Mouse (Mus musculus) stomach, embryonic 15.5 days (tissue): Measurements from ENCODE around the gene Tead3. TPM values are rescaled to one million over a fixed set of nuclear protein-coding genes. Genes with fewer than 3 reads are reported as not detected.

ENCODE experiments used
- ATAC-seq: fragments of 200-750 bp; cut with Nextera tagmentation; 2 replicates; pipeline ENCODE4 v1.8.0; 2017; ENCODE audit warnings: low read depth, moderate number of reproducible peaks, moderate TSS enrichment; ENCODE audit not compliant: insufficient read depth, low FRiP score
- H3K27ac ChIP-seq: fragments of 300-500 bp; sonication (generic); 2 replicates; pipeline ENCODE4 v1.5.1; 2015; ENCODE audit warnings: mild to moderate bottlenecking, inconsistent platforms
- H3K27me3 ChIP-seq: fragments of 300-500 bp; sonication (generic); replicated peaks from 2 replicates; pipeline ENCODE4 v1.6.1; 2015; ENCODE audit warnings: inconsistent platforms
- H3K36me3 ChIP-seq: fragments of 300-500 bp; sonication (generic); 2 replicates; pipeline ENCODE4 v1.6.1; 2015; ENCODE audit warnings: inconsistent platforms
- H3K4me1 ChIP-seq: fragments of 300-500 bp; sonication (generic); 2 replicates; pipeline ENCODE4 v1.6.1; 2015; ENCODE audit warnings: inconsistent platforms
- H3K4me2 ChIP-seq: fragments of 300-500 bp; sonication (generic); 2 replicates; pipeline ENCODE4 v1.6.1; 2015; ENCODE audit warnings: mild to moderate bottlenecking, inconsistent platforms
- H3K4me3 ChIP-seq: fragments of 300-500 bp; sonication (generic); replicated peaks from 2 replicates; pipeline ENCODE4 v1.5.1; 2015; ENCODE audit warnings: inconsistent platforms
- H3K9ac ChIP-seq: fragments of 300-500 bp; sonication (generic); 2 replicates; pipeline ENCODE4 v1.6.1; 2015; ENCODE audit warnings: inconsistent platforms
- H3K9me3 ChIP-seq: fragments of 300-500 bp; sonication (generic); 2 replicates; pipeline ENCODE4 v1.6.1; 2016; ENCODE audit warnings: inconsistent platforms
- WGBS: fragments of 180-500 bp; shearing (Covaris S2); methylation state at CpG from one replicate; pipeline ENCODE4 v1.1.7; 2015; 5-methylcytosine and 5-hydroxymethylcytosine counted together
- polyA plus RNA-seq: library from polyadenylated mRNA; unstranded; fragments of >200 nt; fragmentation: Nextera tagmentation; extraction: Ambion mirVana; gene quantifications from 2 replicates; pipeline ENCODE4 v1.2.1, GENCODE M21; 2015

The Tead3 gene
- polyA plus RNA-seq, 1 experiment from 2014 or later: 11.5 TPM

- Histone ChIP-seq H3K9me3 (no peaks in the 10 kb centered on the region), H3K4me3 (peak within 1 kb of the TSS; percentile 90), H3K36me3 (peaks cover 20% of the 10 kb centered on the region), H3K4me1 (peaks cover 15% of the 10 kb centered on the region), H3K9ac (peak within 1 kb of the TSS; percentile 92), H3K27ac (peak within 1 kb of the TSS; percentile 96), H3K27me3 (no peaks in the 10 kb centered on the region), H3K4me2 (peak within 1 kb of the TSS; percentile 83)
- WGBS: under 1% methylated on average over 65 of the region's 69 CpGs
- peak; percentile 98 for ATAC-seq
These were observed 37.3 kb downstream of the Tead3 start, which contains the start of gene Fance for GRCm38 (mm10) chr17:28313212-28313879. TSS of gene Fance (plus strand) at chr17:28313519.

- Histone ChIP-seq H3K4me2 (peak overlapping the region; percentile 83), H3K4me1 (peaks cover 15% of the 10 kb centered on the region), H3K9me3 (no peaks in the 10 kb centered on the region), H3K36me3 (peaks cover 16% of the 10 kb centered on the region), H3K27ac (peak overlapping the region; percentile 73), H3K9ac (no peak overlapping the region; the same call in 1 of the 2 replicates), H3K27me3 (no peaks in the 10 kb centered on the region), H3K4me3 (peak overlapping the region; percentile 90)
- 22% methylated on average over 17 of the region's 17 CpGs for WGBS
- peak; percentile 0; the same call in 1 of the 2 replicates for ATAC-seq
These were observed 38.1 kb downstream of the Tead3 start for GRCm38 (mm10) chr17:28312232-28313211.

GRCm38 (mm10) chr17:28311366-28312132 lies 39.1 kb downstream of the Tead3 start:
- Histone ChIP-seq H3K9ac (no peak overlapping the region), H3K4me3 (no peak overlapping the region), H3K9me3 (no peaks in the 10 kb centered on the region), H3K4me1 (peaks cover 15% of the 10 kb centered on the region), H3K27ac (no peak overlapping the region), H3K27me3 (no peaks in the 10 kb centered on the region), H3K36me3 (peaks cover 7% of the 10 kb centered on the region; the same call in 1 of the 2 replicates), H3K4me2 (no peak overlapping the region)
- no peak for ATAC-seq
- 76% methylated on average over 5 of the region's 5 CpGs for WGBS

GRCm38 (mm10) chr17:28310831-28311230 lies 39.8 kb downstream of the Tead3 start:
- H3K9me3 ChIP-seq: no peaks in the 10 kb centered on the region
- H3K9ac ChIP-seq: no peak overlapping the region
- H3K36me3 ChIP-seq: 0 out of 2 replicates have a peak, but pooled peaks cover under 1% of the 10 kb centered on the region
- H3K4me1 ChIP-seq: peaks cover 13% of the 10 kb centered on the region
- H3K4me3 ChIP-seq: no peak overlapping the region
- no peak for ATAC-seq
- no peaks in the 10 kb centered on the region for H3K27me3 ChIP-seq
- 79% methylated on average over 3 of the region's 3 CpGs for WGBS
- H3K4me2 ChIP-seq: no peak overlapping the region
- H3K27ac ChIP-seq: no peak overlapping the region

GRCm38 (mm10) chr17:28308297-28309195 lies 42.1 kb downstream of the Tead3 start:
- 13% methylated on average over 18 of the region's 18 CpGs for WGBS
- Histone ChIP-seq H3K36me3 (no peaks in the 10 kb centered on the region), H3K9ac (no peak overlapping the region), H3K9me3 (no peaks in the 10 kb centered on the region), H3K4me3 (no peak overlapping the region), H3K27ac (no peak overlapping the region), H3K27me3 (no peaks in the 10 kb centered on the region), H3K4me2 (peak overlapping the region; percentile 41; the same call in 1 of the 2 replicates), H3K4me1 (peaks cover 4% of the 10 kb centered on the region; the same call in 1 of the 2 replicates)
- ATAC-seq: no peak

- Histone ChIP-seq H3K36me3 (no peaks in the 10 kb centered on the region; the same call in 1 of the 2 replicates), H3K9ac (no peak overlapping the region), H3K4me1 (peaks cover 8% of the 10 kb centered on the region), H3K27ac (no peak overlapping the region), H3K4me2 (no peak overlapping the region), H3K9me3 (no peaks in the 10 kb centered on the region), H3K27me3 (no peaks in the 10 kb centered on the region), H3K4me3 (no peak overlapping the region)
- ATAC-seq: no peak
- WGBS: 42% methylated on average over 10 of the region's 10 CpGs
These were observed 45.4 kb downstream of the Tead3 start for GRCm38 (mm10) chr17:28305172-28305571.

GRCm38 (mm10) chr17:28300850-28301249 lies 49.8 kb downstream of the Tead3 start:
- Histone ChIP-seq H3K4me3 (no peak overlapping the region), H3K27ac (no peak overlapping the region), H3K36me3 (peaks cover 17% of the 10 kb centered on the region; the same call in 1 of the 2 replicates), H3K27me3 (no peaks in the 10 kb centered on the region), H3K9me3 (no peaks in the 10 kb centered on the region), H3K9ac (no peak overlapping the region), H3K4me1 (peaks cover 10% of the 10 kb centered on the region; the same call in 1 of the 2 replicates), H3K4me2 (no peak overlapping the region)
- WGBS: 58% methylated on average over 3 of the region's 3 CpGs
- ATAC-seq: peak; percentile 33

- Histone ChIP-seq H3K9me3 (no peaks in the 10 kb centered on the region), H3K4me3 (no peak overlapping the region), H3K36me3 (peaks cover 17% of the 10 kb centered on the region; the same call in 1 of the 2 replicates), H3K27ac (no peak overlapping the region), H3K4me2 (no peak overlapping the region), H3K27me3 (no peaks in the 10 kb centered on the region), H3K4me1 (peaks cover 10% of the 10 kb centered on the region; the same call in 1 of the 2 replicates), H3K9ac (no peak overlapping the region)
- 0 out of 2 replicates have a peak, but pooled peaks have one; percentile 12 for ATAC-seq
- 51% methylated on average over 9 of the region's 9 CpGs for WGBS
These were observed 50.3 kb downstream of the Tead3 start for GRCm38 (mm10) chr17:28300323-28300722.

- H3K27me3 ChIP-seq: no peaks in the 10 kb centered on the region
- no peak overlapping the region for H3K4me2 ChIP-seq
- no peak overlapping the region for H3K4me3 ChIP-seq
- H3K4me1 ChIP-seq: peaks cover 15% of the 10 kb centered on the region; the same call in 1 of the 2 replicates
- peaks cover 17% of the 10 kb centered on the region; the same call in 1 of the 2 replicates for H3K36me3 ChIP-seq
- no peaks in the 10 kb centered on the region for H3K9me3 ChIP-seq
- WGBS: 30% methylated on average over 11 of the region's 11 CpGs
- H3K27ac ChIP-seq: no peak overlapping the region
- H3K9ac ChIP-seq: no peak overlapping the region
- peak; percentile 36; the same call in 1 of the 2 replicates for ATAC-seq
These were observed 50.8 kb downstream of the Tead3 start for GRCm38 (mm10) chr17:28299669-28300320.

- H3K27ac ChIP-seq: no peak overlapping the region
- no peaks in the 10 kb centered on the region for H3K27me3 ChIP-seq
- no peak overlapping the region for H3K4me2 ChIP-seq
- 92% methylated on average over 17 of the region's 17 CpGs for WGBS
- no peak overlapping the region for H3K4me3 ChIP-seq
- no peak for ATAC-seq
- H3K9me3 ChIP-seq: no peaks in the 10 kb centered on the region
- peaks cover 18% of the 10 kb centered on the region; the same call in 1 of the 2 replicates for H3K4me1 ChIP-seq
- no peak overlapping the region for H3K9ac ChIP-seq
- H3K36me3 ChIP-seq: peaks cover 17% of the 10 kb centered on the region; the same call in 1 of the 2 replicates
These were observed 51.7 kb downstream of the Tead3 start for GRCm38 (mm10) chr17:28298888-28299287.
